ENCODE assay signal across 8 mouse cellular contexts in the genomic region with DNA sequence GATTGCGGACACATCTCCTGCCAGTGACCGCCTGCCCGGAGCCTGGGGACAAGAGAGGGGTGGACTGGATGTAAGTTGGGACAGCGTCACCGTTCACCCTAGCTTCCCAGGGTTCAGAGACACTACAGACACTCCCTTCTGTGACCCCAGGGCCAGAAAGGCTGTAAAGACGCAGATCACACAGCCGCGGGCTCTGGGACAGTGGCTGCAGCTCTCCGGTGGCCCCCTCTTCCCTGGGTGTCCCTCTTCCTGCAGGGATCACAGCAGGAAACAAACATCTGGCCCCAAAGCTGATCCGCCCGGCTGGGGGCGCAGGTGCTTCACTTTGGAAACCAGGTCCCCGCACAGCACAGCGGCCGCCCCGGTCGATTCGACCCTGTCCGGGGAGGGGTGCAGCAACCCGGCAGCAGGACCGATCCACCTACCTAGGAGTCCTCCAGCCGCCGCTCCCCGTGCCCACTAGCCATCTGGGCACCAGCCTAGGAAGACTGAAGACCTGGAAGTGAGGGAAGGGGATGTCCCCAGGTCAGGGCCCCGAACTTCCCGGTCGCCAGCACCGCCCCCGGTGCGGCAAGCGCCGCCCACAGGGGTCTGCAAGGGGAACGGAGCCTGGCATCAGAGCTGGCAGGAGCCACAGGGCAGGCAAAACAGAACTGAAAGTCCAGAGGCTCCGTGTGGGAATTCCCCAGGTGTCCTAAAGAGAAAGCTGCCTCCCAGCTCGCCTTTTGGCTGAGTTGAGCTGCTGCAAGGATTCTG. TPM values are rescaled to one million over a fixed set of nuclear protein-coding genes. Genes with fewer than 3 reads are reported as not detected.
DNase-seq lines count a peak whose midpoint lies in the region; ATAC-seq and TF ChIP-seq lines count a peak whose summit lies in the region.

A gene (minus strand): TSS at position 673 of the 756 bp plus-strand sequence.

- no peak for TF ChIP-seq EP300 in ES-Bruce4 (IDR thresholded peaks at IDR 0.05; ENCODE audit: insufficient read depth, low read depth, low read length)

- H3K27me3 ChIP-seq in ES-Bruce4 (ENCODE audit: control insufficient read depth, insufficient read depth, low read length, poor library complexity, severe bottlenecking), result no peaks in the 10 kb centered on the region
- H3K27me3 ChIP-seq in hindbrain, embryonic 12.5 days, result peaks cover 19% of the 10 kb centered on the region
- H3K27me3 ChIP-seq in limb, embryonic 10.5 days (ENCODE audit: low read depth, poor library complexity, severe bottlenecking), result peaks cover 26% of the 10 kb centered on the region

- peak within 1 kb of the TSS; percentile 88 for H3K4me3 ChIP-seq in ES-Bruce4 (ENCODE audit: low read depth, low read length)
- peak within 1 kb of the TSS; percentile 91 for H3K4me3 ChIP-seq in bone marrow, adult 2 months (replicated peaks; ENCODE audit: control insufficient read depth, low read depth, low read length)
- H3K4me3 ChIP-seq in hindbrain, embryonic 12.5 days, result peak within 1 kb of the TSS; percentile 50
- peak within 1 kb of the TSS; percentile 77 for H3K4me3 ChIP-seq in limb, embryonic 10.5 days

- H3K9ac ChIP-seq in ES-Bruce4 (ENCODE audit: low read depth, poor library complexity, severe bottlenecking), result peak within 1 kb of the TSS; percentile 57
- peak within 1 kb of the TSS; percentile 66 for H3K9ac ChIP-seq in hindbrain, embryonic 12.5 days

- no peaks in the 10 kb centered on the region for H3K9me3 ChIP-seq in ES-Bruce4 (replicated peaks; ENCODE audit: control insufficient read depth, insufficient read depth, low read length, poor library complexity, severe bottlenecking)
- no peaks in the 10 kb centered on the region for H3K9me3 ChIP-seq in hindbrain, embryonic 12.5 days (replicated peaks)
- H3K9me3 ChIP-seq in limb, embryonic 10.5 days (replicated peaks), result no peaks in the 10 kb centered on the region

- peak; percentile 76 for DNase-seq in limb, embryonic 10.5 days (ENCODE audit: low spot score)
- DNase-seq in mesoderm, embryonic 11.5 days (ENCODE audit: low read depth, low spot score), result peak; percentile 43
- peak; percentile 37 for DNase-seq in right cerebral cortex, postnatal 14 days
- DNase-seq in urinary bladder, postnatal 10 days (ENCODE audit: low spot score), result peak; percentile 33

- no peaks in the 10 kb centered on the region for H3K36me3 ChIP-seq in ES-Bruce4 (ENCODE audit: control insufficient read depth, insufficient read depth, low read length, poor library complexity, severe bottlenecking)
- H3K36me3 ChIP-seq in hindbrain, embryonic 12.5 days, result no peaks in the 10 kb centered on the region
- H3K36me3 ChIP-seq in limb, embryonic 10.5 days, result no peaks in the 10 kb centered on the region

- peak; percentile 40 for TF ChIP-seq CTCF in ES-Bruce4 (IDR thresholded peaks at IDR 0.05; ENCODE audit: low read depth, low read length)
- TF ChIP-seq CTCF in bone marrow, adult 2 months (IDR thresholded peaks at IDR 0.05; ENCODE audit: control insufficient read depth, insufficient read depth, low read length), result peak; percentile 43

- no peak for TF ChIP-seq POLR2A in ES-Bruce4 (IDR thresholded peaks at IDR 0.05; ENCODE audit: insufficient read depth, low read length)
- no peak for TF ChIP-seq POLR2A in bone marrow, adult 2 months (IDR thresholded peaks at IDR 0.05; ENCODE audit: borderline replicate concordance, control insufficient read depth, low read depth, low read length)

- no peak within 1 kb of the TSS for H3K27ac ChIP-seq in ES-Bruce4 (ENCODE audit: insufficient read depth, low read length)
- H3K27ac ChIP-seq in bone marrow, adult 2 months (ENCODE audit: control insufficient read depth, insufficient read depth, low read depth, low read length, poor library complexity), result peak within 1 kb of the TSS; percentile 87
- H3K27ac ChIP-seq in hindbrain, embryonic 12.5 days, result no peak within 1 kb of the TSS
- peak within 1 kb of the TSS; percentile 84 for H3K27ac ChIP-seq in limb, embryonic 10.5 days

- H3K4me1 ChIP-seq in ES-Bruce4 (ENCODE audit: control insufficient read depth, insufficient read depth, low read length), result no peaks in the 10 kb centered on the region
- peaks cover 8% of the 10 kb centered on the region for H3K4me1 ChIP-seq in bone marrow, adult 2 months (ENCODE audit: control insufficient read depth, insufficient read depth, low read length)
- peaks cover 9% of the 10 kb centered on the region for H3K4me1 ChIP-seq in hindbrain, embryonic 12.5 days
- peaks cover 11% of the 10 kb centered on the region for H3K4me1 ChIP-seq in limb, embryonic 10.5 days

- peak within 1 kb of the TSS; percentile 88 for H3K4me2 ChIP-seq in hindbrain, embryonic 12.5 days (replicated peaks)

- 2% methylated on average over 35 of the region's 35 CpGs for WGBS in bone marrow, adult 2 months
- under 1% methylated on average over 35 of the region's 35 CpGs for WGBS in hindbrain, embryonic 12.5 days
- WGBS in limb, embryonic 10.5 days, result under 1% methylated on average over 35 of the region's 35 CpGs

- ATAC-seq in frontal cortex, adult (ENCODE audit: low TSS enrichment), result peak; percentile 71
- ATAC-seq in hindbrain, embryonic 12.5 days (ENCODE audit: low FRiP score), result peak; percentile 72

RNA-seq across cellular contexts. Expression of the gene that starts here (rescaled TPM):
- 1.4 and 2.0 TPM in 2 replicates for polyA plus RNA-seq in ES-Bruce4 (2011; ENCODE audit: insufficient read depth, insufficient read length, low read depth, missing spikeins)
- polyA plus RNA-seq in bone marrow, adult 2 months (2011; ENCODE audit: insufficient read depth, insufficient read length, low replicate concordance, missing spikeins), result 1.9 and 4.6 TPM in 2 replicates
- 2.0 and 2.4 TPM in 2 replicates for polyA plus RNA-seq in hindbrain, embryonic 12.5 days (2016; fragmentation: Nextera tagmentation; extraction: Ambion mirVana)
- 0.74 and 1.2 TPM in 2 replicates for polyA plus RNA-seq in limb, embryonic 10.5 days (2016; fragmentation: Nextera tagmentation; extraction: Ambion mirVana)

Comparison
In these comparisons a context has a peak if more than half of its experiments do, and no peak if none do; other contexts are left out.
1. H3K27ac ChIP-seq: peak in bone marrow, adult 2 months (single experiment) and limb, embryonic 10.5 days (single experiment); none in ES-Bruce4 (single experiment) and hindbrain, embryonic 12.5 days (single experiment).
2. Peak in every context shown above with its lines, with median percentiles within 50 percentile points of each other: H3K4me3 ChIP-seq and DNase-seq.